Mouse (Mus musculus) ES-Bruce4 (cell line): ENCODE results near the gene Syf2. TPM values are rescaled to one million over a fixed set of nuclear protein-coding genes. Genes with fewer than 3 reads are reported as not detected.

Experiments
- H3K27ac ChIP-seq: 2 replicates; pipeline ENCODE4 v1.5.1; 2012; ENCODE audit warnings: low read length, inconsistent platforms; ENCODE audit not compliant: insufficient read depth
- H3K27me3 ChIP-seq: 2 replicates; pipeline ENCODE4 v1.6.1; 2012; ENCODE audit warnings: mild to moderate bottlenecking, low read length, inconsistent platforms; ENCODE audit not compliant: control insufficient read depth, poor library complexity, insufficient read depth, severe bottlenecking
- H3K36me3 ChIP-seq: 2 replicates; pipeline ENCODE4 v1.6.1; 2012; ENCODE audit warnings: inconsistent platforms, mild to moderate bottlenecking, low read length, moderate library complexity; ENCODE audit not compliant: control insufficient read depth, poor library complexity, insufficient read depth, severe bottlenecking
- H3K4me1 ChIP-seq: one replicate; pipeline ENCODE4 v1.8.1; 2011; ENCODE audit warnings: low read length; ENCODE audit not compliant: control insufficient read depth, insufficient read depth
- H3K4me3 ChIP-seq: 2 replicates; pipeline ENCODE4 v1.5.1; 2011; ENCODE audit warnings: low read depth, mild to moderate bottlenecking, low read length
- H3K9ac ChIP-seq: 2 replicates; pipeline ENCODE4 v1.6.1; 2012; ENCODE audit warnings: low read depth, mild to moderate bottlenecking, inconsistent platforms; ENCODE audit not compliant: poor library complexity, severe bottlenecking
- H3K9me3 ChIP-seq: replicated peaks from 2 replicates; pipeline ENCODE4 v1.6.1; 2012; ENCODE audit warnings: mild to moderate bottlenecking, low read length, inconsistent platforms; ENCODE audit not compliant: control insufficient read depth, poor library complexity, insufficient read depth, severe bottlenecking
- CTCF ChIP-seq: IDR thresholded peaks from one replicate; pipeline ENCODE4 v1.8.1; 2011; ENCODE audit warnings: low read depth, low read length
- EP300 ChIP-seq: IDR thresholded peaks from 2 replicates; pipeline ENCODE4 v1.6.1; 2011; ENCODE audit warnings: low read depth, low read length; ENCODE audit not compliant: insufficient read depth
- POLR2A ChIP-seq: IDR thresholded peaks from one replicate; pipeline ENCODE4 v1.8.1; 2011; ENCODE audit warnings: low read length; ENCODE audit not compliant: insufficient read depth
- polyA plus RNA-seq: library from polyadenylated mRNA; stranded (reverse); fragments of >200 nt; gene quantifications from 2 replicates; pipeline ENCODE4 v1.2.4, GENCODE M21; 2011; ENCODE audit warnings: low read depth; ENCODE audit not compliant: missing spikeins, insufficient read depth, insufficient read length

Syf2 gene
- polyA plus RNA-seq: 52.6 and 53.3 TPM in 2 replicates

DNA sequence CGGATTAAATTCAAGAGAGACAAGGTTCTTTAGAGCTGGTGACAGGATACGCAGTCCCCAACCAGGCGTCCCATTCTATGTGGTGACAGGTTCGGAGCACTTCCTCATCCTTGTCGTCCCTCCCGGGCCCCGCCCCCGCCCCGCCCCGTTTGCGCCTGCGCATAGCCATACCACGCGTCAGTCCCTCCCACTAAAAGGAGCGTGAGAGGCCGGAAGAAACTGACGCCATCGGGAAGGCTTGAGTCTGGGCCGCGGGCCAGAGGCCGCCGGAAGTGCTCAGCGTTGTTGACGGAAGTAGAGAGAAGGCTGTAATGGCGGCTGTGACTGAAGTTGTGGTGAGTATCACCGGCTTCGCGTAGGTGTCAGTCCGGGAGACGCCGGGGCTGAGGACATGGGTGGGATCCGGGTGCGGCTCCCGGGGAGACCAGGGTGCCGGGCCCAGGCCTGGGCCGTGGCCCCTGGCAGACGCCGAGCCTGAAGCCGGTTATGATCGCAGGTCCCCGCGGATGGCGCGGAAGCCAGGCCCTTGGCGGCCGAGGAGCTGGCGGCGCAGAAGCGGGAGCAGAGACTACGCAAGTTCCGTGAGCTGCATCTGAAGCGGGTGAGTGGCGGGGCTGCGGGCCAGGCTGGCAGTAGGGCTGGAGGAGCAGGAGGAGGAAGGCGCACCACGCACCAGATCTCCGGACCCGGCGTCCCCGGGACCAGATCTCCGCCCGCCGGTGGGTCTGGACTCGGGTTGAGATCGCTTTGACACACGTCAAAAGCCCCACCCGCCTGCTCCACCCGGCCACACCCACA, at the start of gene Syf2:
Syf2 (plus strand) TSS at position 215 of the 798 bp plus-strand sequence.
- H3K36me3 ChIP-seq: peaks cover 33% of the 10 kb centered on the region

DNA sequence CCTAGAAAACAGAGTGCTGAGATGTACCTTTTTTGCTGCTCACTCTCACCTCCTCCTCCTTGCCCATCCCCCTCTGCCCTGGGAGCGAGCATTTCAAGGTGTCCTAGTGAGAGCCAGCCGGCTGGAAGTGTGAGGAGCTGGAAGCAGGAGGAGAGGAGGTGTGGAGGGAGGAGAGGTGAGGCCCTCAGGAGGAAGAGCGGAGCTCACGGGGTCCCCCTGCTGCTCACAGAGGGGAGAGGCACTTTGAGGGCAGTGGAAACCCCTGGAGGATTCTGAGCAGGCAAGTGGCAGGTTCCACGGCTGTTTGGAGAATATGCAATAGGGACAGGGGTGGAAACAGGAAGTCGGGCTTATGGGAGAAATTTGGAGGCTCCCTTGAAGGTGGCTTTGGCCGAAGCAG, 47.4 kb upstream of the Syf2 start:
- no peaks in the 10 kb centered on the region for H3K9me3 ChIP-seq
- H3K36me3 ChIP-seq: no peaks in the 10 kb centered on the region
- no peak overlapping the region for H3K27ac ChIP-seq
- peak; percentile 86 for TF ChIP-seq CTCF
- TF ChIP-seq EP300: no peak
- H3K4me1 ChIP-seq: peaks cover 2% of the 10 kb centered on the region
- H3K9ac ChIP-seq: no peak overlapping the region
- H3K4me3 ChIP-seq: no peak overlapping the region
- no peaks in the 10 kb centered on the region for H3K27me3 ChIP-seq

More for the DNA sequence above, at the start of gene Syf2:
- H3K4me3 ChIP-seq: peak within 1 kb of the TSS; percentile 81
- H3K4me1 ChIP-seq: no peaks in the 10 kb centered on the region
- no peaks in the 10 kb centered on the region for H3K27me3 ChIP-seq
- no peak within 1 kb of the TSS for H3K27ac ChIP-seq
- peak within 1 kb of the TSS; percentile 88 for H3K9ac ChIP-seq
- H3K9me3 ChIP-seq: no peaks in the 10 kb centered on the region
- no peak for TF ChIP-seq CTCF
- TF ChIP-seq POLR2A: peak; percentile 42
- TF ChIP-seq EP300: no peak

DNA sequence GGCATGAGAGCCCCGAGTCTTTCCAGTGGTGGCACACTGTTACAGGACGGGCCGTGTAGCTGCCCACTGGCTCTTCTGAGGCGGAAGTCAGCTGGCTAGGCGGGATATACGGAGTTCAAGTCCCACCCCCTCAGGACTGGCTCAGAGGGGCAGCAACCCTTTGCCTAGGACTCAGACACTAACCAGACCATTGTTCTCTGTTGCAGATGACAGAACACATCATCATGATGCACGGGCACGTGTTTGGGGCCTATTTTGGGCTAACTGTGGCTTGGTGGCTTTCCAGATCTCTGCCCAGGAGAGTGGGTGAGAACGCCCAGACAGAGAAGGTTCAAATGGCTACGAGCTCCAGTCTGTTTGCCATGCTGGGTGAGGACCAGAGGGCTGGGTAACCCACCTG, 46.9 kb upstream of the Syf2 start:
- Histone ChIP-seq H3K27ac (no peak overlapping the region), H3K4me1 (peaks cover 2% of the 10 kb centered on the region), H3K4me3 (no peak overlapping the region), H3K27me3 (no peaks in the 10 kb centered on the region), H3K9ac (no peak overlapping the region), H3K9me3 (no peaks in the 10 kb centered on the region), H3K36me3 (no peaks in the 10 kb centered on the region)
- no peak for TF ChIP-seq CTCF
- no peak for TF ChIP-seq POLR2A
- no peak for TF ChIP-seq EP300

DNA sequence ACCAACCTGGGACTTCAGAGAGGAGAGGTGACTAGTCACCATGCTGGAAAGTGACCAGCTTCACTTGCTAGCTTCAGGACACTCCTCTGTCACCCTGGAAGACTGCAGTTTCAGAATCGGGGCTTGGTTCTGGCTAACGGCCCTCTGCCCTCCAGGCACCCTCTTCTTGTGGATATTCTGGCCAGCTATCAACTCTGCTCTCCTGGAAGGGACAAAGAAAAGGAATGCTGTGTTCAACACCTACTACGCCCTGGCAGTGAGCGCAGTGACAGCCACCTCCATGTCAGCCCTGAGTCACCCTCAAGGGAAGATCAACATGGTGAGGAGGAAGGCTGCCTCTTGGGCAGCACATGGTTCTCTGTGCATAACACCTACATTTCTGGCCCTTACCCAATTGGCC, 46.3 kb upstream of the Syf2 start:
- Histone ChIP-seq H3K36me3 (no peaks in the 10 kb centered on the region), H3K4me1 (peaks cover 2% of the 10 kb centered on the region), H3K27me3 (no peaks in the 10 kb centered on the region), H3K9ac (no peak overlapping the region), H3K9me3 (no peaks in the 10 kb centered on the region), H3K27ac (no peak overlapping the region), H3K4me3 (no peak overlapping the region)
- TF ChIP-seq EP300 (no peak), CTCF (no peak), POLR2A (no peak)

DNA sequence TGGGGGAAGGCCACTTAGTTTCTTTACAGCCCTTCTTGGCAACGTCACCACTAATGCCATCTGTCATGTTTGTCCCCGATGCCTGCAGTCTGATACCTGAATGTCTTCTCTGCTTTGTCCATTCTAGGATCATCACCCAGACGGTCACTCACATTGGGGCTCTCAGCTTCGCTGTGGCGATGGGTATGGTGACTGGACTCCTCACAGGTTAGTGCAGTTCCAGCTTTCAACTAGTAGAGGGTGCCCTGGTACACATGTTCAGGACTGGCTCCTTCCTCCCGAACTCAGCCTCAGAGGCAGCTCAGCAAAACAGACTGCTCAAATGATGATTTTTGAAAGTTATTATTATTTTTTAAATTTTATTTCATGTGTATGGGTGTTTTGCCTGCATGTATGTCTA, 38.6 kb upstream of the Syf2 start:
- H3K4me1 ChIP-seq: peaks cover 1% of the 10 kb centered on the region
- no peak overlapping the region for H3K4me3 ChIP-seq
- H3K36me3 ChIP-seq: peaks cover 13% of the 10 kb centered on the region; the same call in 1 of the 2 replicates
- no peaks in the 10 kb centered on the region for H3K9me3 ChIP-seq
- no peak overlapping the region for H3K9ac ChIP-seq
- H3K27ac ChIP-seq: no peak overlapping the region
- TF ChIP-seq EP300 (no peak), POLR2A (no peak), CTCF (no peak)
- no peaks in the 10 kb centered on the region for H3K27me3 ChIP-seq

GRCm38 (mm10) chr4:134897256-134897655, 33.4 kb upstream of the Syf2 start:
- no peaks in the 10 kb centered on the region for H3K27me3 ChIP-seq
- peaks cover 34% of the 10 kb centered on the region for H3K36me3 ChIP-seq
- H3K4me1 ChIP-seq: no peaks in the 10 kb centered on the region
- H3K27ac ChIP-seq: no peak overlapping the region
- no peak overlapping the region for H3K9ac ChIP-seq
- H3K4me3 ChIP-seq: no peak overlapping the region
- TF ChIP-seq CTCF (no peak), EP300 (no peak), POLR2A (no peak)
- no peaks in the 10 kb centered on the region for H3K9me3 ChIP-seq
